23 mouse cellular contexts compared by ENCODE assay signal in genomic region chr7:3300891-3301627, GRCm38 (mm10). TPM values are rescaled to one million over a fixed set of nuclear protein-coding genes. Genes with fewer than 3 reads are reported as not detected.
DNase-seq lines count a peak whose midpoint lies in the region; ATAC-seq and TF ChIP-seq lines count a peak whose summit lies in the region.
"Had no signal": no experiment of that assay in that cellular context is flagged by ENCODE, and none has a peak within 500 bp of the region (broad histone marks: within the 10 kb centered on the region; RNA-seq: fewer than 3 reads in every experiment).

No protein-coding gene starts in this region.

- H3K27me3 ChIP-seq in heart, embryonic 13.5 days (replicated peaks), result peaks cover 32% of the 10 kb centered on the region
- H3K27me3 ChIP-seq in liver, postnatal 0 days (ENCODE audit: insufficient read depth, low read length), result peaks cover 29% of the 10 kb centered on the region

- peaks cover 46% of the 10 kb centered on the region for H3K36me3 ChIP-seq in heart, embryonic 13.5 days
- peaks cover 19% of the 10 kb centered on the region for H3K36me3 ChIP-seq in liver, postnatal 0 days (replicated peaks; ENCODE audit: insufficient read depth, low read length)

- H3K9ac ChIP-seq in heart, embryonic 13.5 days, result no peak overlapping the region; the same call in 1 of the 2 replicates
- H3K9ac ChIP-seq in liver, postnatal 0 days (replicated peaks), result no peak overlapping the region
- H3K9ac ChIP-seq: embryonic facial prominence, embryonic 15.5 days; liver, embryonic 15.5 days; neural tube, embryonic 12.5 days had no signal

- ATAC-seq in heart, embryonic 13.5 days (ENCODE audit: extremely low read depth, insufficient number of reproducible peaks, low FRiP score, low TSS enrichment), result no peak
- ATAC-seq in liver, postnatal 0 days, result 0 out of 2 replicates have a peak, but pooled peaks have one; percentile 13
- ATAC-seq: inflammation-experienced regulatory T-cells, adult 6 months had no signal

- peak overlapping the region; percentile 87 for H3K4me2 ChIP-seq in heart, embryonic 13.5 days
- peak overlapping the region; percentile 64; the same call in 1 of the 2 replicates for H3K4me2 ChIP-seq in liver, postnatal 0 days (ENCODE audit: low read depth, low read length)

- peaks cover 78% of the 10 kb centered on the region for H3K4me1 ChIP-seq in heart, embryonic 13.5 days
- peaks cover 42% of the 10 kb centered on the region for H3K4me1 ChIP-seq in liver, postnatal 0 days (ENCODE audit: insufficient read depth)
- peaks cover 19% of the 10 kb centered on the region for H3K4me1 ChIP-seq in embryonic fibroblast, embryonic 13.5 days (ENCODE audit: control insufficient read depth, insufficient read depth, low read length)

- 43% methylated on average over 8 of the region's 8 CpGs for WGBS in heart, embryonic 13.5 days
- 50% methylated on average over 8 of the region's 8 CpGs for WGBS in liver, postnatal 0 days (ENCODE audit: insufficient replicate concordance)

- TF ChIP-seq EP300 in liver, postnatal 0 days (IDR thresholded peaks at IDR 0.05; ENCODE audit: low read depth), result no peak

- no peak for TF ChIP-seq CTCF in liver, postnatal 0 days (IDR thresholded peaks at IDR 0.05; ENCODE audit: low read depth)
- TF ChIP-seq CTCF in embryonic fibroblast, embryonic 13.5 days (IDR thresholded peaks at IDR 0.05; ENCODE audit: borderline replicate concordance, insufficient read depth, low read length), result no peak

- no peak overlapping the region for H3K27ac ChIP-seq in heart, embryonic 13.5 days (replicated peaks)
- H3K27ac ChIP-seq in liver, postnatal 0 days (ENCODE audit: low read depth), result peak overlapping the region; percentile 30; the same call in 1 of the 2 replicates
- no peak overlapping the region for H3K27ac ChIP-seq in embryonic fibroblast, embryonic 13.5 days (ENCODE audit: insufficient read depth, low read length)
- H3K27ac ChIP-seq: embryonic facial prominence, embryonic 15.5 days; hindbrain, embryonic 14.5 days; liver, embryonic 15.5 days; neural tube, embryonic 12.5 days had no signal

- no peaks in the 10 kb centered on the region for H3K9me3 ChIP-seq in heart, embryonic 13.5 days
- no peaks in the 10 kb centered on the region for H3K9me3 ChIP-seq in liver, postnatal 0 days (ENCODE audit: low read length)
- H3K9me3 ChIP-seq: embryonic facial prominence, embryonic 15.5 days; forebrain, embryonic 15.5 days; limb, embryonic 15.5 days; liver, embryonic 15.5 days; midbrain, embryonic 10.5 days; neural tube, embryonic 12.5 days had no signal

- DNase-seq in heart, postnatal 4 days, result no peak
- no peak for DNase-seq in liver, postnatal 0 days
- DNase-seq in liver (no peak), ES-CJ7 (ENCODE audit: low read depth, low spot score) (peak; percentile 81)
- no peak for DNase-seq in gastrocnemius, postnatal 10 days
- DNase-seq: cerebellum, adult 9-10 months; layer of hippocampus, adult 9-11 months; thymus, adult 18-20 months; thymus, postnatal 36 days had no signal

- peak; percentile 42; the same call in 1 of the 2 replicates for TF ChIP-seq POLR2A in embryonic fibroblast, embryonic 13.5 days (IDR thresholded peaks at IDR 0.05; ENCODE audit: low read depth, low read length)

- no peak overlapping the region for H3K4me3 ChIP-seq in heart, embryonic 13.5 days
- no peak overlapping the region for H3K4me3 ChIP-seq in liver, postnatal 0 days (ENCODE audit: low read depth, low read length)
- no peak overlapping the region for H3K4me3 ChIP-seq in embryonic fibroblast, embryonic 13.5 days (ENCODE audit: insufficient read depth, low read length)

RNA-seq across cellular contexts. Expression of gene Prkcg, which starts 12.1 kb away (rescaled TPM):
- 0.04 and 0.13 TPM in 2 replicates for polyA plus RNA-seq in heart, embryonic 13.5 days (2015; fragmentation: Nextera tagmentation; extraction: Ambion mirVana)
- 1 to 10 TPM; 5.7 to 8.5 TPM for total RNA-seq in heart, postnatal 4 days (2021)
- 0.04 and 0.09 TPM in 2 replicates for polyA plus RNA-seq in liver, postnatal 0 days (2015; fragmentation: Nextera tagmentation; extraction: Ambion mirVana)
- polyA plus RNA-seq in embryonic fibroblast, embryonic 13.5 days (2011; ENCODE audit: insufficient read length, low read depth, missing spikeins), result 0.60 and 0.89 TPM in 2 replicates
- total RNA-seq in gastrocnemius, postnatal 10 days (2021), result 1 to 10 TPM; 2.2 to 4.5 TPM
- total RNA-seq: common myeloid progenitor, adult 5-6 weeks had no signal
- polyA plus RNA-seq: liver, embryonic 15.5 days had no signal

RNA-seq across cellular contexts. Expression of gene Myadm, which starts 12.2 kb away (rescaled TPM):
- polyA plus RNA-seq in heart, embryonic 13.5 days (2015; fragmentation: Nextera tagmentation; extraction: Ambion mirVana), result 159 and 162 TPM in 2 replicates
- total RNA-seq in heart, postnatal 4 days (2021), result 100 to 1,000 TPM; 299 to 315 TPM
- 38.6 and 40.7 TPM in 2 replicates for polyA plus RNA-seq in liver, postnatal 0 days (2015; fragmentation: Nextera tagmentation; extraction: Ambion mirVana)
- polyA plus RNA-seq in embryonic fibroblast, embryonic 13.5 days (2011; ENCODE audit: insufficient read length, low read depth, missing spikeins), result 469 and 684 TPM in 2 replicates
- total RNA-seq in gastrocnemius, postnatal 10 days (2021), result 100 to 1,000 TPM in 1 of 2 experiments, 10 to 100 TPM in 1; 71.6 to 100 TPM

RNA-seq across cellular contexts. Expression of gene Cacng7, which starts 31.7 kb away (rescaled TPM):
- polyA plus RNA-seq in heart, embryonic 13.5 days (2015; fragmentation: Nextera tagmentation; extraction: Ambion mirVana), result 0.19 and 0.51 TPM in 2 replicates
- 1 to 10 TPM; 6.9 to 7.4 TPM for total RNA-seq in heart, postnatal 4 days (2021)
- polyA plus RNA-seq in liver, postnatal 0 days (2015; fragmentation: Nextera tagmentation; extraction: Ambion mirVana), result 0.12 and 0.13 TPM in 2 replicates
- 62.4 and 63.7 TPM in 2 replicates for polyA plus RNA-seq in embryonic fibroblast, embryonic 13.5 days (2011; ENCODE audit: insufficient read length, low read depth, missing spikeins)
- total RNA-seq in gastrocnemius, postnatal 10 days (2021), result 10 to 100 TPM in 1 of 2 experiments, 1 to 10 TPM in 1; 9.7 to 10.2 TPM
- total RNA-seq: common myeloid progenitor, adult 5-6 weeks had no signal
- polyA plus RNA-seq: inflammation-experienced regulatory T-cells, adult 6 months had no signal

RNA-seq across cellular contexts. Expression of gene Nlrp12, which starts 51.5 kb away (rescaled TPM):
- not detected in 2 replicates for polyA plus RNA-seq in heart, embryonic 13.5 days (2015; fragmentation: Nextera tagmentation; extraction: Ambion mirVana)
- under 1 TPM; 0.07 TPM for total RNA-seq in heart, postnatal 4 days (2021)
- polyA plus RNA-seq in liver, postnatal 0 days (2015; fragmentation: Nextera tagmentation; extraction: Ambion mirVana), result 4.2 and 5.1 TPM in 2 replicates
- polyA plus RNA-seq in embryonic fibroblast, embryonic 13.5 days (2011; ENCODE audit: insufficient read length, low read depth, missing spikeins), result not detected in 2 replicates
- total RNA-seq in gastrocnemius, postnatal 10 days (2021), result under 1 TPM in 1 of 2 experiments, not detected in 1; 0.09 TPM
- total RNA-seq: CH12.LX; gastrocnemius, postnatal 14 days had no signal
- polyA plus RNA-seq: embryonic facial prominence, embryonic 15.5 days; forebrain, embryonic 15.5 days; inflammation-experienced regulatory T-cells, adult 6 months; kidney, embryonic 16.5 days; limb, embryonic 15.5 days; midbrain, embryonic 10.5 days; neural tube, embryonic 12.5 days had no signal

Comparison
In these comparisons a context has a peak if more than half of its experiments do, and no peak if none do; other contexts are left out.
1. RNA of gene Cacng7, which starts 31.7 kb away (polyA plus RNA-seq): 62.4 to 63.7 TPM in embryonic fibroblast, embryonic 13.5 days; 0.19 to 0.51 TPM in heart, embryonic 13.5 days and 0.12 to 0.13 TPM in liver, postnatal 0 days; every median in the first group is over 10 times any median in the second.